Mouse (Mus musculus): ENCODE measurements around the gene Sfxn3. TPM values are rescaled to one million over a fixed set of nuclear protein-coding genes. Genes with fewer than 3 reads are reported as not detected.
"Not testable (repeated sequence)": the region's sequence is repeated elsewhere in the genome, so short reads cannot be mapped to it uniquely, and the experiment has no call there.

The Sfxn3 gene
- polyA plus RNA-seq, 1 experiment from 2014 or later = 30.3 TPM

GRCm38 (mm10) chr19:45036867-45037266 is 10.4 kb upstream of the Sfxn3 start:
- Histone ChIP-seq H3K9me3 (no peaks in the 10 kb centered on the region), H3K9ac (no peak overlapping the region), H3K27ac (no peak overlapping the region), H3K36me3 (replicated peaks) (no peaks in the 10 kb centered on the region), H3K4me3 (replicated peaks) (no peak overlapping the region), H3K4me1 (0 out of 2 replicates have a peak, but pooled peaks cover 15% of the 10 kb centered on the region), H3K27me3 (peaks cover 36% of the 10 kb centered on the region), H3K4me2 (no peak overlapping the region)
- ATAC-seq (ENCODE audit: low FRiP score) = no peak
- 32% methylated on average over 16 of the region's 16 CpGs for WGBS

- not testable (repeated sequence) for H3K4me2 ChIP-seq; ATAC-seq (ENCODE audit: low FRiP score); H3K36me3 ChIP-seq (replicated peaks); H3K9me3 ChIP-seq; H3K9ac ChIP-seq; H3K27ac ChIP-seq; H3K4me3 ChIP-seq (replicated peaks)
- 92% methylated on average over 7 of the region's 7 CpGs for WGBS
- H3K4me1 ChIP-seq = 0 out of 2 replicates have a peak, but pooled peaks cover 15% of the 10 kb centered on the region
- H3K27me3 ChIP-seq = peaks cover 36% of the 10 kb centered on the region
Measured at GRCm38 (mm10) chr19:45038198-45038597, 9.1 kb upstream of the Sfxn3 start.

GRCm38 (mm10) chr19:45040214-45040613 is 7.1 kb upstream of the Sfxn3 start:
- Histone ChIP-seq H3K4me3 (replicated peaks) (no peak overlapping the region), H3K4me2 (no peak overlapping the region), H3K27me3 (peaks cover 55% of the 10 kb centered on the region), H3K36me3 (replicated peaks) (no peaks in the 10 kb centered on the region), H3K9ac (no peak overlapping the region), H3K27ac (no peak overlapping the region), H3K9me3 (no peaks in the 10 kb centered on the region), H3K4me1 (0 out of 2 replicates have a peak, but pooled peaks cover 15% of the 10 kb centered on the region)
- 58% methylated on average over 13 of the region's 13 CpGs for WGBS
- ATAC-seq (ENCODE audit: low FRiP score) = no peak

- no peaks in the 10 kb centered on the region for H3K36me3 ChIP-seq (replicated peaks)
- H3K4me2 ChIP-seq = no peak overlapping the region
- peaks cover 48% of the 10 kb centered on the region for H3K27me3 ChIP-seq
- no peak overlapping the region for H3K9ac ChIP-seq
- no peak overlapping the region for H3K4me3 ChIP-seq (replicated peaks)
- H3K9me3 ChIP-seq = no peaks in the 10 kb centered on the region
- 63% methylated on average over 11 of the region's 11 CpGs for WGBS
- H3K4me1 ChIP-seq = peaks cover 41% of the 10 kb centered on the region
- H3K27ac ChIP-seq = no peak overlapping the region
- ATAC-seq (ENCODE audit: low FRiP score) = no peak
Measured at GRCm38 (mm10) chr19:45044389-45044927, 2.8 kb upstream of the Sfxn3 start.

- H3K9me3 ChIP-seq = no peaks in the 10 kb centered on the region
- H3K36me3 ChIP-seq (replicated peaks) = no peaks in the 10 kb centered on the region
- WGBS = 52% methylated on average over 15 of the region's 15 CpGs
- H3K27ac ChIP-seq = no peak overlapping the region
- no peak overlapping the region for H3K4me2 ChIP-seq
- H3K4me1 ChIP-seq = peaks cover 42% of the 10 kb centered on the region
- H3K4me3 ChIP-seq (replicated peaks) = no peak overlapping the region
- H3K9ac ChIP-seq = no peak overlapping the region
- no peak for ATAC-seq (ENCODE audit: low FRiP score)
- H3K27me3 ChIP-seq = peaks cover 40% of the 10 kb centered on the region
Measured at GRCm38 (mm10) chr19:45045236-45045635, 2.1 kb upstream of the Sfxn3 start.

- Histone ChIP-seq H3K36me3 (replicated peaks) (no peaks in the 10 kb centered on the region), H3K4me2 (peak within 1 kb of the TSS; percentile 67), H3K4me3 (replicated peaks) (peak within 1 kb of the TSS; percentile 51), H3K4me1 (peaks cover 42% of the 10 kb centered on the region), H3K27ac (no peak within 1 kb of the TSS), H3K9ac (peak within 1 kb of the TSS; percentile 64), H3K27me3 (peaks cover 36% of the 10 kb centered on the region), H3K9me3 (no peaks in the 10 kb centered on the region)
- ATAC-seq (ENCODE audit: low FRiP score) = no peak
- 82% methylated on average over 5 of the region's 5 CpGs for WGBS
Measured at GRCm38 (mm10) chr19:45045651-45046050, 1.7 kb upstream of the Sfxn3 start, which contains the start of gene Pdzd7. TSS of gene Pdzd7 (minus strand) at chr19:45045717.

GRCm38 (mm10) chr19:45046523-45047321 is 581 bp upstream of the Sfxn3 start:
- Histone ChIP-seq H3K9me3 (no peaks in the 10 kb centered on the region), H3K4me3 (replicated peaks) (peak overlapping the region; percentile 51), H3K27ac (peak overlapping the region; percentile 81), H3K9ac (peak overlapping the region; percentile 64), H3K36me3 (replicated peaks) (no peaks in the 10 kb centered on the region), H3K27me3 (peaks cover 33% of the 10 kb centered on the region), H3K4me2 (peak overlapping the region; percentile 67), H3K4me1 (peaks cover 33% of the 10 kb centered on the region)
- 2% methylated on average over 34 of the region's 34 CpGs for WGBS
- ATAC-seq (ENCODE audit: low FRiP score) = peak; percentile 70

GRCm38 (mm10) chr19:45047935-45048643 is 786 bp downstream of the Sfxn3 start:
- peaks cover 33% of the 10 kb centered on the region for H3K4me1 ChIP-seq
- peak overlapping the region; percentile 64 for H3K9ac ChIP-seq
- 49% methylated on average over 11 of the region's 11 CpGs for WGBS
- ATAC-seq (ENCODE audit: low FRiP score) = peak; percentile 36
- peaks cover 33% of the 10 kb centered on the region for H3K27me3 ChIP-seq
- peak overlapping the region; percentile 51 for H3K4me3 ChIP-seq (replicated peaks)
- peak overlapping the region; percentile 67 for H3K4me2 ChIP-seq
- H3K36me3 ChIP-seq (replicated peaks) = peaks cover 7% of the 10 kb centered on the region
- peak overlapping the region; percentile 81 for H3K27ac ChIP-seq
- no peaks in the 10 kb centered on the region for H3K9me3 ChIP-seq

GRCm38 (mm10) chr19:45048644-45049365 is 1.5 kb downstream of the Sfxn3 start:
- Histone ChIP-seq H3K36me3 (replicated peaks) (peaks cover 12% of the 10 kb centered on the region), H3K9me3 (no peaks in the 10 kb centered on the region), H3K4me1 (peaks cover 33% of the 10 kb centered on the region), H3K27ac (peak overlapping the region; percentile 81; the same call in 1 of the 2 replicates), H3K4me3 (replicated peaks) (peak overlapping the region; percentile 51), H3K27me3 (peaks cover 32% of the 10 kb centered on the region), H3K9ac (peak overlapping the region; percentile 64), H3K4me2 (peak overlapping the region; percentile 67)
- 87% methylated on average over 12 of the region's 12 CpGs for WGBS
- no peak for ATAC-seq (ENCODE audit: low FRiP score)

- no peak overlapping the region for H3K4me2 ChIP-seq
Measured at GRCm38 (mm10) chr19:45049523-45049922, 2.2 kb downstream of the Sfxn3 start.

GRCm38 (mm10) chr19:45053451-45053850 is 6.1 kb downstream of the Sfxn3 start:
- H3K36me3 ChIP-seq (replicated peaks) = peaks cover 19% of the 10 kb centered on the region
- H3K9ac ChIP-seq = no peak overlapping the region
- H3K4me3 ChIP-seq (replicated peaks) = no peak overlapping the region
- ATAC-seq (ENCODE audit: low FRiP score) = no peak
- H3K9me3 ChIP-seq = no peaks in the 10 kb centered on the region
- H3K4me2 ChIP-seq = no peak overlapping the region
- H3K27me3 ChIP-seq = peaks cover 5% of the 10 kb centered on the region; the same call in 1 of the 2 replicates
- no peak overlapping the region for H3K27ac ChIP-seq
- 88% methylated on average over 8 of the region's 8 CpGs for WGBS
- H3K4me1 ChIP-seq = peaks cover 26% of the 10 kb centered on the region

More at GRCm38 (mm10) chr19:45049523-45049922, 2.2 kb downstream of the Sfxn3 start:
- no peaks in the 10 kb centered on the region for H3K9me3 ChIP-seq
- peaks cover 26% of the 10 kb centered on the region for H3K27me3 ChIP-seq
- no peak overlapping the region for H3K9ac ChIP-seq
- peaks cover 33% of the 10 kb centered on the region for H3K4me1 ChIP-seq
- 83% methylated on average over 9 of the region's 9 CpGs for WGBS
- H3K36me3 ChIP-seq (replicated peaks) = peaks cover 17% of the 10 kb centered on the region
- H3K4me3 ChIP-seq (replicated peaks) = no peak overlapping the region
- no peak for ATAC-seq (ENCODE audit: low FRiP score)
- H3K27ac ChIP-seq = no peak overlapping the region

Measured in forebrain, embryonic 12.5 days (tissue).